Mouse (Mus musculus): ENCODE data around the gene Emb.

DNA sequence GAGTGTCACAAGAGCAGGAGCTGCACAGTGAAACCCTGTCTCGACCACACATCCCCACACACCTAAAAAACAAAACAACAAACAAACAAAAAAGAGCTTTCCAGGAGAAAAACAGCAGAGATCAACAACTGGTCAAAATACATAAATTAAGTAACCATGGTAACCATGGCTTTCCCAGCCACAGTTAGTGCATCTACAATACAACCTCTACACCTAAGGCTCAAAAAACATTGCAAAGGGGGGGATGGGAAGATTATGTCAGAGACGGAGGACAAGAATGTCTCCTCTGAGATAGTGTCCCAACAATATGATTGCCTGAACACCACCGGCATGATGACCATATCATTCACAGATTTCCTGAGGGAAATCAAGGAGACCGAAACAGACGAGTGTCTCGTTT lies 23.0 kb upstream of the Emb start:
- no peak for TF ChIP-seq CTCF (IDR thresholded peaks at IDR 0.05)
- no peak for TF ChIP-seq POLR2A (IDR thresholded peaks at IDR 0.05; ENCODE audit: insufficient read depth, low read depth, low read length)

All from heart, adult 2 months (tissue).